Comparison of ENCODE assay signal across 18 mouse cellular contexts in genomic region chr9:94751638-94752021, GRCm38 (mm10).
A peak's percentile ranks its signal among the peaks of the same experiment; 100 is the strongest.
DNase-seq lines count a peak whose midpoint lies in the region; ATAC-seq lines count a peak whose summit lies in the region.
"Had no signal": no experiment of that assay in that cellular context is flagged by ENCODE, and none has a peak within 500 bp of the region (broad histone marks: within the 10 kb centered on the region; RNA-seq: fewer than 3 reads in every experiment).

No protein-coding gene starts in this region.

- no peak for ATAC-seq in heart, embryonic 11.5 days (replicated peaks; ENCODE audit: insufficient number of reproducible peaks, low FRiP score, low TSS enrichment)
- ATAC-seq in kidney, embryonic 15.5 days (replicated peaks; ENCODE audit: low FRiP score), result peak; percentile 94
- peak; percentile 34 for ATAC-seq in midbrain, embryonic 15.5 days (replicated peaks)
- ATAC-seq in midbrain, embryonic 11.5 days (ENCODE audit: low FRiP score), result no peak; the same call in 1 of the 2 replicates
- 0 out of 2 replicates have a peak, but pooled peaks have one; percentile 30 for ATAC-seq in forebrain, embryonic 15.5 days (replicated peaks)
- ATAC-seq: intestine, embryonic 16.5 days; liver, postnatal 0 days had no signal

- intact Hi-C loops in heart, postnatal 10 days (cut with DNase I), result no loop called here

- WGBS in heart, embryonic 11.5 days (ENCODE audit: insufficient replicate concordance), result 57% methylated on average over 10 of the region's 10 CpGs
- 25% methylated on average over 10 of the region's 10 CpGs for WGBS in kidney, embryonic 15.5 days
- 63% methylated on average over 10 of the region's 10 CpGs for WGBS in midbrain, embryonic 15.5 days
- 73% methylated on average over 10 of the region's 10 CpGs for WGBS in midbrain, embryonic 11.5 days
- WGBS in forebrain, embryonic 15.5 days, result 42% methylated on average over 10 of the region's 10 CpGs

- no peak overlapping the region for H3K27ac ChIP-seq in heart, embryonic 11.5 days (ENCODE audit: low read depth, low read length)
- peak overlapping the region; percentile 68; the same call in 1 of the 2 replicates for H3K27ac ChIP-seq in kidney, embryonic 15.5 days
- no peak overlapping the region for H3K27ac ChIP-seq in midbrain, embryonic 15.5 days
- no peak overlapping the region for H3K27ac ChIP-seq in midbrain, embryonic 11.5 days (ENCODE audit: low read depth, low read length)
- no peak overlapping the region for H3K27ac ChIP-seq in forebrain, embryonic 15.5 days (replicated peaks)
- H3K27ac ChIP-seq: hindbrain, embryonic 15.5 days; neural tube, embryonic 13.5 days had no signal

- peaks cover 8% of the 10 kb centered on the region for H3K4me1 ChIP-seq in heart, embryonic 11.5 days (ENCODE audit: control insufficient read depth, insufficient read depth, low read length)
- H3K4me1 ChIP-seq in kidney, embryonic 15.5 days, result peaks cover 29% of the 10 kb centered on the region
- peaks cover 23% of the 10 kb centered on the region for H3K4me1 ChIP-seq in midbrain, embryonic 15.5 days
- H3K4me1 ChIP-seq in midbrain, embryonic 11.5 days (ENCODE audit: control insufficient read depth, insufficient read depth, low read length), result peaks cover 3% of the 10 kb centered on the region; the same call in 1 of the 2 replicates
- H3K4me1 ChIP-seq in forebrain, embryonic 15.5 days, result peaks cover 12% of the 10 kb centered on the region; the same call in 1 of the 2 replicates
- H3K4me1 ChIP-seq: hindbrain, embryonic 15.5 days had no signal

- no peaks in the 10 kb centered on the region for H3K9me3 ChIP-seq in heart, embryonic 11.5 days (replicated peaks; ENCODE audit: control insufficient read depth, low read length)
- H3K9me3 ChIP-seq in kidney, embryonic 15.5 days (replicated peaks), result no peaks in the 10 kb centered on the region
- H3K9me3 ChIP-seq in midbrain, embryonic 15.5 days, result no peaks in the 10 kb centered on the region
- H3K9me3 ChIP-seq in midbrain, embryonic 11.5 days (ENCODE audit: control insufficient read depth, low read length), result no peaks in the 10 kb centered on the region
- no peaks in the 10 kb centered on the region for H3K9me3 ChIP-seq in forebrain, embryonic 15.5 days
- H3K9me3 ChIP-seq: hindbrain, embryonic 15.5 days; neural tube, embryonic 13.5 days had no signal

- no peak overlapping the region for H3K9ac ChIP-seq in heart, embryonic 11.5 days (ENCODE audit: low read depth, low read length)
- no peak overlapping the region for H3K9ac ChIP-seq in kidney, embryonic 15.5 days
- no peak overlapping the region for H3K9ac ChIP-seq in midbrain, embryonic 15.5 days
- no peak overlapping the region for H3K9ac ChIP-seq in midbrain, embryonic 11.5 days (ENCODE audit: low read length)
- H3K9ac ChIP-seq in forebrain, embryonic 15.5 days (replicated peaks), result no peak overlapping the region
- H3K9ac ChIP-seq: hindbrain, embryonic 15.5 days; liver, postnatal 0 days; neural tube, embryonic 13.5 days had no signal

- no peaks in the 10 kb centered on the region for H3K36me3 ChIP-seq in heart, embryonic 11.5 days (ENCODE audit: control insufficient read depth, insufficient read depth, low read length)
- no peaks in the 10 kb centered on the region for H3K36me3 ChIP-seq in kidney, embryonic 15.5 days
- H3K36me3 ChIP-seq in midbrain, embryonic 15.5 days (replicated peaks), result no peaks in the 10 kb centered on the region
- no peaks in the 10 kb centered on the region for H3K36me3 ChIP-seq in midbrain, embryonic 11.5 days (ENCODE audit: control insufficient read depth, insufficient read depth, low read length)
- no peaks in the 10 kb centered on the region for H3K36me3 ChIP-seq in forebrain, embryonic 15.5 days
- H3K36me3 ChIP-seq: hindbrain, embryonic 15.5 days; neural tube, embryonic 13.5 days had no signal

- H3K27me3 ChIP-seq in heart, embryonic 11.5 days (ENCODE audit: control insufficient read depth, insufficient read depth, low read length), result no peaks in the 10 kb centered on the region
- 0 out of 2 replicates have a peak, but pooled peaks cover 4% of the 10 kb centered on the region for H3K27me3 ChIP-seq in kidney, embryonic 15.5 days
- H3K27me3 ChIP-seq in midbrain, embryonic 15.5 days (replicated peaks), result no peaks in the 10 kb centered on the region
- no peaks in the 10 kb centered on the region for H3K27me3 ChIP-seq in midbrain, embryonic 11.5 days (ENCODE audit: control insufficient read depth, insufficient read depth, low read length)
- H3K27me3 ChIP-seq in forebrain, embryonic 15.5 days, result no peaks in the 10 kb centered on the region
- H3K27me3 ChIP-seq: hindbrain, embryonic 15.5 days; neural tube, embryonic 13.5 days had no signal

- H3K4me3 ChIP-seq in heart, embryonic 11.5 days (ENCODE audit: low read depth, low read length), result no peak overlapping the region
- H3K4me3 ChIP-seq in kidney, embryonic 15.5 days (replicated peaks), result peak overlapping the region; percentile 21; the same call in 1 of the 2 replicates
- H3K4me3 ChIP-seq in midbrain, embryonic 15.5 days, result no peak overlapping the region
- H3K4me3 ChIP-seq in midbrain, embryonic 11.5 days (ENCODE audit: low read depth, low read length), result no peak overlapping the region
- H3K4me3 ChIP-seq in forebrain, embryonic 15.5 days, result no peak overlapping the region
- H3K4me3 ChIP-seq: hindbrain, embryonic 15.5 days; neural tube, embryonic 13.5 days had no signal

- H3K4me2 ChIP-seq in heart, embryonic 11.5 days, result peak overlapping the region; percentile 31
- peak overlapping the region; percentile 50 for H3K4me2 ChIP-seq in kidney, embryonic 15.5 days
- no peak overlapping the region for H3K4me2 ChIP-seq in midbrain, embryonic 15.5 days
- H3K4me2 ChIP-seq in midbrain, embryonic 11.5 days, result no peak overlapping the region
- H3K4me2 ChIP-seq in forebrain, embryonic 15.5 days (replicated peaks), result no peak overlapping the region
- H3K4me2 ChIP-seq: hindbrain, embryonic 15.5 days; neural tube, embryonic 13.5 days had no signal

- no peak for DNase-seq in heart, postnatal 10 days
- no peak for DNase-seq in kidney, adult 8-10 months
- no peak for DNase-seq in midbrain, embryonic 11.5 days (ENCODE audit: low spot score, missing footprints)
- DNase-seq in B cell, adult 2 months, result no peak
- DNase-seq: adrenal gland, adult 2 months; cerebellum, adult 9-11 months; gastrocnemius, postnatal 14 days; heart, postnatal 36 days; liver; liver, postnatal 0 days; thymus, adult 2 months had no signal

Comparison
In these comparisons a context has a peak if more than half of its experiments do, and no peak if none do; other contexts are left out.
1. ATAC-seq: peak in kidney, embryonic 15.5 days (single experiment), midbrain, embryonic 15.5 days (single experiment) and forebrain, embryonic 15.5 days (single experiment); none in heart, embryonic 11.5 days (single experiment) and midbrain, embryonic 11.5 days (single experiment).
2. H3K4me2 ChIP-seq: peak in heart, embryonic 11.5 days (single experiment) and kidney, embryonic 15.5 days (single experiment); none in midbrain, embryonic 15.5 days (single experiment), midbrain, embryonic 11.5 days (single experiment) and forebrain, embryonic 15.5 days (single experiment).